Mouse (Mus musculus) testis, adult 2 months (tissue): ENCODE results near the gene Ddo. TPM values are rescaled to one million over a fixed set of nuclear protein-coding genes. Genes with fewer than 3 reads are reported as not detected.

Source experiments
- H3K27ac ChIP-seq: fragments of 200-500 bp; 2 replicates; pipeline ENCODE4 v1.5.1; 2012; ENCODE audit warnings: low read depth, low read length; ENCODE audit not compliant: control insufficient read depth, insufficient read depth
- H3K27me3 ChIP-seq: fragments of 200-500 bp; 2 replicates; pipeline ENCODE4 v1.6.1; 2012; ENCODE audit warnings: mild to moderate bottlenecking, low read length, moderate library complexity; ENCODE audit not compliant: control insufficient read depth, insufficient read depth
- H3K36me3 ChIP-seq: fragments of 200-500 bp; 2 replicates; pipeline ENCODE4 v1.6.1; 2012; ENCODE audit warnings: mild to moderate bottlenecking, low read length; ENCODE audit not compliant: control insufficient read depth, insufficient read depth
- H3K4me1 ChIP-seq: fragments of 200-500 bp; 2 replicates; pipeline ENCODE4 v1.6.1; 2012; ENCODE audit warnings: low read length; ENCODE audit not compliant: control insufficient read depth, insufficient read depth
- H3K4me3 ChIP-seq: fragments of 200-500 bp; 2 replicates; pipeline ENCODE4 v1.5.1; 2012; ENCODE audit warnings: low read depth, mild to moderate bottlenecking, low read length, moderate library complexity, mixed read lengths; ENCODE audit not compliant: control insufficient read depth
- CTCF ChIP-seq: fragments of 200-500 bp; IDR thresholded peaks from 2 replicates; pipeline ENCODE4 v1.5.1; 2012; ENCODE audit warnings: low read depth, mild to moderate bottlenecking, inconsistent platforms, low read length, moderate library complexity; ENCODE audit not compliant: control insufficient read depth, insufficient read depth, insufficient replicate concordance
- POLR2A ChIP-seq: fragments of 200-500 bp; IDR thresholded peaks from 2 replicates; pipeline ENCODE4 v1.6.1; 2012; ENCODE audit warnings: low read depth, mild to moderate bottlenecking, inconsistent platforms, low read length, moderate library complexity; ENCODE audit not compliant: control insufficient read depth
- polyA plus RNA-seq: library from polyadenylated mRNA; depleted of rRNA; stranded (reverse); fragments of >200 nt; gene quantifications from 2 replicates; pipeline ENCODE4 v1.2.3, GENCODE M21; 2012; rRNA removed

The Ddo gene
- 2.5 and 2.9 TPM in 2 replicates for polyA plus RNA-seq

DNA sequence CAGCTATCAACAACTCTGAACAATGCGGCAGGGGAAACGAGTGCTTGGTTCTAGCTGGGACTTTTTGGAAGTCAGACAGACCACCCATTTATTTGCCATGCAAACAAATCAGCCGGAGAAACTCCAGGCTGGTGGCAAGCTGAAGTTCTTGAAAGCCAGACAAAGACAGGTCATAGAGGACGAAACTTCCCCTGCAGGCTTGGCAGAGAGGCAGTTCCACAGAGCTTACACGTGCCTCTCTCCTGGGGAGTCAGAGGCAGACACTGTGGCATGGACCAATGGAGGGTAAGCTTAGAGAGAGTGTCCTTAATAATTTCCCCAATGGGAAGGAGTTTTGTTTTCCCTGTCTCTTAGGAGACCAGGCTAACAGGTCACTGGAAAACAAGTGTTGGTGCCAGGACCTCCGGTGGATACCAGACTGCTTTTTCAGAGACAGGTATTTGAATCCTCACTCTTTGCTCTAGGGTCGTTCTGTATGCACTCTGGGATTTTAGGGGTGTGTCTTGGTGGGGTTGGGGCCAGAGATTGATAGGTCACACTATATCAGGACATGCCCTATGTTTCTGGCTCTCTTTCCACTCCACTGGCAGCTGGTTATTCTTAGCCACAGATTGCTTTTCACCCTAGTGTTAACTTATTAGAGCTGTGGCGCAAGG lies at the start of gene Ddo:
Gene Ddo (plus strand): TSS at position 356 of the 656 bp plus-strand sequence.
- no peak within 1 kb of the TSS for H3K27ac ChIP-seq
- no peaks in the 10 kb centered on the region; the same call in 1 of the 2 replicates for H3K4me1 ChIP-seq
- TF ChIP-seq CTCF, result no peak
- no peak for TF ChIP-seq POLR2A
- H3K27me3 ChIP-seq, result no peaks in the 10 kb centered on the region
- H3K36me3 ChIP-seq, result no peaks in the 10 kb centered on the region
- H3K4me3 ChIP-seq, result no peak within 1 kb of the TSS; the same call in 1 of the 2 replicates

DNA sequence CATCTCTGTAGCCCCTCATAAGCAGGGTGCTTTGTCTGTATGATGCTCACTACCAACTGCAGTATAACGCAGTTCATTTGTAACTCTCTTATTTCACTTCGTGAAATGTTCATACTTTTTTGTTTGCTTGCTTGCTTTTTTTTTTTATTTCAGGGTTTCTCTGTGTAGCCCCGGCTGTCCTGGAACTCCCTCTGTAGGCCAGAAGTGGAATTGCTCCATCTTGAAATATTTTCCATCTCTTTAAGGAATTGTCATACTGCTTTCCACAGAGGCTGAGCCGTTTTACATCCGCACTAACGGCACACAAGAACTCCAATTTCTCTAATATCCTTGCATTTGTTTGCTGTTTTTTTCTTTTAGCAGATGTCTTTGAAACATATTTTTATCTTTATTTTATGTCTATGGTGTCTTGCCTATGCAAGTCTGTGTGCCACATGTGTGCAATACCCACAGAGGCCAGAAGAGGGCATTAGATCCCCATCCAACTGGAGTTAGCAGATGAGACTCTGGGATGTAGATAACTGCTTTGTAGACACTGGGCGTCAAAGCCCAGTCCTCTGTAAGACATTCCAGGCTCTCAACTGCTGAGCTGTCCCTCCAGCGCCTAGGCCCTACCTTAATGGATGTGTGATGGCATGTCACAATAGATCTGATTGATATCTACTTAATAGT lies 46.1 kb upstream of the Ddo start:
- Histone ChIP-seq H3K4me3 (no peak overlapping the region), H3K36me3 (no peaks in the 10 kb centered on the region; the same call in 1 of the 2 replicates), H3K27ac (no peak overlapping the region), H3K4me1 (no peaks in the 10 kb centered on the region), H3K27me3 (no peaks in the 10 kb centered on the region)
- TF ChIP-seq POLR2A (no peak), CTCF (peak; percentile 28; the same call in 1 of the 2 replicates)

DNA sequence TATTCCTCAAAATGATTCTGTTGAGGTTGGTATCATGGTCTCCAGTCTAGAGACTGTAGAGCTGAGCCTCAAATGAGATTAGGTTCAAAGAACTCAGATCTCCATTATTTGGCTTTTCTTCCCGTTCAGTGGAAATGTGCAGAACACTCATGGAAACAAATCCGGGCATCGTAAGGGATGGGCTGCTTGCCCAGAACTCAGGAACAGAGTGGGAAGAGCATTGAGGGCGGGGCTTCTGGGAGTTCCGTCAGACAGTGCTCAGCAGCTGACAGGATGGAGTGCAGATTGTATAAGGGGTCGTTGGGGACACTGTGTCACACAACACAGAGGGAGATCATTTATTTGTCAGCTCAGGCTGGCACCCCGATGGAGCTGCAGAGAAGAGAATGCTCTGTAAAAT lies 37.6 kb upstream of the Ddo start:
- Histone ChIP-seq H3K36me3 (no peaks in the 10 kb centered on the region), H3K4me3 (no peak overlapping the region), H3K4me1 (no peaks in the 10 kb centered on the region), H3K27ac (no peak overlapping the region), H3K27me3 (no peaks in the 10 kb centered on the region)
- TF ChIP-seq POLR2A, result no peak
- TF ChIP-seq CTCF, result no peak

DNA sequence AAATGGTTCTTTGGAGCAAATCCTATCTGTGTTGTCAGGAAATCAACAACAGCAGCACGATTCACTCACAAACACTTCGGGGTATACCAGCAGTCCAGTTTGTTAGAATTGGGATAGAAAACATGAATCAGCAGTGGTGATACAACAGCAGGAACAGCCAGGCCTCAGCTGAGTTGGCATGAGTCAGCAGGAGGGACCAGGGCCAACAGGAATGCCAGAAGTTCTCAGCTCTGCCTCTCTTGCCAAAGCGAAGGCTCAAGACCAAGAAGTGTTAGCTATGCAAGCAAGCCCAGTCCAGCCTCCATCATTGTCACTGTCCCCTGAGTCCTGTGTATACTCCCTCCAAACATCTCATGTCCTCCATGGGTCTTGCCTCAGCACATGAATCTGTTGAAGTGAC lies 32.6 kb upstream of the Ddo start:
- Histone ChIP-seq H3K36me3 (no peaks in the 10 kb centered on the region), H3K27ac (no peak overlapping the region), H3K4me1 (no peaks in the 10 kb centered on the region), H3K4me3 (no peak overlapping the region), H3K27me3 (no peaks in the 10 kb centered on the region)
- TF ChIP-seq CTCF (no peak), POLR2A (no peak)

DNA sequence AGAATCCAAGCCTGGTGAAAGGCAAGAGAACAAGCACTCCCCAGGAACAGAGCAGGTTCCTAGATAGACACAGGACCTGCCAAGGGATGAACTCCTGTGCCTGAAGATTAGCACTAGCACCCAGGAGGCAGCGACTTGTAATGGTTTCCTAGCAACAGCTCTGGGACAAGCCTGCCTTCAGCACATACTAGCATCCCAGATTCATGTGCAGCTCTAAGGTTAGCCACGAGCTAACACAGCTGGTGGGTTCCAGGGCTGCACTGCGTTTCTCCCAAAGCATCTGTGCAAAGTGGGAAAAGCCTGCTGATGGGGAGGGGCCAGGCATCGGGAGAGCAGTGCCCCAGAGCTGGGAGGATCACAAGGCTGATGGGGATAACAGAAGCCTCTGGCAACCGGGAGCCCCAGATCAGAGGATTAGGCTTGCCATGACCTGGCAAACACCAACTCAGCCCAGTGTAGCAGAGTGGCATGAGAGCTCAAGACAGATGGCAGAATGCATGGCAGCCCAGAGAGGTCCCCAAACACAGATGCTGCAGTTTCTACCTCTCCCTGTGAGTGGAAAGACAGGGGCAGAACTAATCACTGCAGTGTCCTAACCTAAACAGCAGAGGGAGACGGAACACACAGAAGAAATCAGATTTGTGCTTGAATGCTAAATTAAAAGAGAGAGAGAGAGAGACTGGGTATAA lies 25.0 kb upstream of the Ddo start:
- no peaks in the 10 kb centered on the region for H3K36me3 ChIP-seq
- no peaks in the 10 kb centered on the region for H3K27me3 ChIP-seq
- no peak overlapping the region for H3K27ac ChIP-seq
- no peak overlapping the region for H3K4me3 ChIP-seq
- no peaks in the 10 kb centered on the region for H3K4me1 ChIP-seq
- no peak for TF ChIP-seq POLR2A
- TF ChIP-seq CTCF, result no peak

DNA sequence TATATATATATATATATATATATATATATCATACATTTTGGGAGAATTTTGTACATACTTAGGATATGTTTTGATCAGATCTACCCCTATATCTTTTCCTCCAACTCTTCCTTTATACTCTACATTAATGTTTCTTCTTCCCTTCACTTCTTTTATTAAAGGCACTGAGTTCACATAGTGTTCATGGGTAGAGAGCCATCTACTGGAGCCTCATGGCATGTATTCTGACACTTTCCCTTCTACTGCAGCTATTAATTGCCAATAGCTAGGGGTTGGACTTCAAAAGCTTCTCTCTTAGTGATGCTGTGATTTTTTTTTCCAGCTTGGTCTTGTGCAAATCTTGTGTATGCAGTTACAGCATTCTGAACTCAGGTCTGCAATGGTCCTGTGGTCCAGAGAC lies 11.8 kb upstream of the Ddo start:
- TF ChIP-seq POLR2A (no peak), CTCF (no peak)
- H3K27ac ChIP-seq, result no peak overlapping the region
- H3K27me3 ChIP-seq, result no peaks in the 10 kb centered on the region
- H3K4me3 ChIP-seq, result no peak overlapping the region
- no peaks in the 10 kb centered on the region for H3K4me1 ChIP-seq
- H3K36me3 ChIP-seq, result no peaks in the 10 kb centered on the region

DNA sequence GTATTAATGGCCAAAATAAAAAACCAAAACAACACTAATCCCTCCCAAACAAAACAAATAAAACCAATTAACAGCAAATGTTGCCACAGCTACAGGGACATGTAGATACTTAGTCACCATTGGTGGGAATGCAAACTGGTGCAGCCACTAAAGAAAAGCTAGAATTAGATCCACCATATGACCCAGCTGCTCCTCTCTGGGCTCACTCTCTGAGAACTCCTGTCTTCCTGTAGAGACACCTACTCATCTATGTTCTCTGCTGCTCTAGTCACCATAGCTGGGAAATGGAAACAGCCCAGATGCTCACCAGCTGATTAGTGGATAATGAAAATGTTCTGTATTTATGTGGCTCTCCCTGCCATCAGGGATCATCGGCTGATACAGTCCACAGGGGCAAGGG lies 10.1 kb upstream of the Ddo start:
- no peaks in the 10 kb centered on the region for H3K27me3 ChIP-seq
- H3K4me3 ChIP-seq, result no peak overlapping the region
- no peak for TF ChIP-seq POLR2A
- TF ChIP-seq CTCF, result no peak

More for the DNA sequence above, 10.1 kb upstream of the Ddo start:
- Histone ChIP-seq H3K27ac (no peak overlapping the region), H3K36me3 (no peaks in the 10 kb centered on the region), H3K4me1 (no peaks in the 10 kb centered on the region)
